Mouse (Mus musculus) cerebellum, postnatal 36 days (tissue): Measurements from ENCODE around the gene Sema4c.
A peak's percentile ranks its signal among the peaks of the same experiment; 100 is the strongest.

Experiments used
- DNase-seq, 2 experiments: peaks; one replicate each; pipeline ENCODE4 v3.0.0; 2021 to 2022; ENCODE audit warnings: mixed read lengths in 2 of 2

The Sema4c gene

GRCm38 (mm10) chr1:36558031-36558993 is at the start of gene Sema4c:
Gene Sema4c (minus strand): TSS chr1:36558349.
- DNase-seq, result peak; percentile 65 to 69

GRCm38 (mm10) chr1:36606951-36607350 is 48.8 kb upstream of the Sema4c start:
- DNase-seq, result no peak

- no peak for DNase-seq
Observed at GRCm38 (mm10) chr1:36604254-36605156, 46.4 kb upstream of the Sema4c start.

- no peak for DNase-seq
Observed at GRCm38 (mm10) chr1:36603361-36603760, 45.2 kb upstream of the Sema4c start.

- no peak for DNase-seq
Observed at GRCm38 (mm10) chr1:36602271-36602670, 44.1 kb upstream of the Sema4c start.

GRCm38 (mm10) chr1:36598411-36598810 is 40.3 kb upstream of the Sema4c start:
- DNase-seq, result no peak

GRCm38 (mm10) chr1:36596114-36596513 is 38.0 kb upstream of the Sema4c start:
- no peak for DNase-seq

GRCm38 (mm10) chr1:36595167-36595931 is 37.2 kb upstream of the Sema4c start:
- no peak for DNase-seq

GRCm38 (mm10) chr1:36593099-36593498 is 35.0 kb upstream of the Sema4c start:
- DNase-seq, result no peak

- DNase-seq, result no peak
Observed at GRCm38 (mm10) chr1:36591408-36591807, 33.3 kb upstream of the Sema4c start.

GRCm38 (mm10) chr1:36590664-36591063 is 32.5 kb upstream of the Sema4c start:
- DNase-seq, result no peak

GRCm38 (mm10) chr1:36589486-36589885 is 31.3 kb upstream of the Sema4c start:
- DNase-seq, result peak; percentile 59 to 67

- no peak for DNase-seq
Observed at GRCm38 (mm10) chr1:36588476-36589450, 30.6 kb upstream of the Sema4c start.

- DNase-seq, result no peak
Observed at GRCm38 (mm10) chr1:36587860-36588259, 29.7 kb upstream of the Sema4c start.

- DNase-seq, result no peak
Observed at GRCm38 (mm10) chr1:36586288-36586687, 28.1 kb upstream of the Sema4c start.

GRCm38 (mm10) chr1:36583408-36584116 is 25.4 kb upstream of the Sema4c start:
- no peak for DNase-seq

GRCm38 (mm10) chr1:36582211-36582610 is 24.1 kb upstream of the Sema4c start:
- no peak for DNase-seq

GRCm38 (mm10) chr1:36581260-36581659 is 23.1 kb upstream of the Sema4c start:
- no peak for DNase-seq

- peak; percentile 47 to 53 for DNase-seq
Observed at GRCm38 (mm10) chr1:36580384-36581207, 22.4 kb upstream of the Sema4c start.

GRCm38 (mm10) chr1:36579974-36580383 is 21.8 kb upstream of the Sema4c start:
- no peak for DNase-seq
